Mouse (Mus musculus) liver (tissue): Measurements from ENCODE around the gene Eml1.
A peak's percentile ranks its signal among the peaks of the same experiment; 100 is the strongest.

Source experiments
- DNase-seq: peaks from one replicate; pipeline ENCODE4 v3.0.0-alpha.2; 2020; ENCODE audit warnings: mixed read lengths

The Eml1 gene

DNA sequence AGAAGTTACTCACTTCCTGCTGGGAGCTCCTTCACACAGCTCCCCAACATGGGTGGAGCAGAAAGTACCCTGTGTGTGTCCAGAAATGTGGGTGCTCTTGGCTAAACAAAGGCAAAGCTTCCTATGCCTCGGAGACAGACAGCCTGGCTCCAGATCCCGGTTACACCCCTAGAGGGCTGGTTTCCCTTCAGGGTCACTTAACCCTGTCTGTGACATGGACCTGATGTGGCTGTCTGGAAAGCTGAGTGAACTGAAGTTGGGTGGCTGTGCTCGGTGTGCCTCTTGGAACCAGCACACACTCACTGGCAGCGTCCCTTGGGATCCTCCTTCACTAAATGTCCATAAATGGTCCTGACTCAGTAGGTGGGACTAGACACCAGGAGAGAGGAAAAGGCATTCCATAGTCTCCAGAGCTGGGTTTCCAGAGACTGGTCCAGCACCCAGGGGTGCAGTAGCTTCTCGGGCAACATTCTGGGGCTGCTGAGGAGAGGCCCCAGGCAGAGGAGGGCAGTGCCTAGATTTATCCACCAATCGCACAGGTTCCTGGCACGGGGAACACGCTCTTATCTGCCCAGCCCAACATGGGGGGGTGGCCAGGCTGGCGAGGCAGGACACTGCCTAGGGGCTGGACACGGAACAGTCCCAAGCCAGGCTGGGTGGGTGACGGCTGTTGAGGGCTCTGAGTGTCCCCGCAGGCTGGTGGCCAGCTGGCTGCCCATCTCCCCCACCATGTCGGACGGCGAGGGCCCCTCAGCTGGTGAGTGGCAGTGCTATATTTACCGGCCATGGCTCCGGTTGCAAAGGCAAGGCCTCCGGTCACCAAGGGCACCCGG is at the start of gene Eml1:
TSS of gene Eml1 (plus strand) at position 362 of the 833 bp plus-strand sequence.
- DNase-seq = no peak

DNA sequence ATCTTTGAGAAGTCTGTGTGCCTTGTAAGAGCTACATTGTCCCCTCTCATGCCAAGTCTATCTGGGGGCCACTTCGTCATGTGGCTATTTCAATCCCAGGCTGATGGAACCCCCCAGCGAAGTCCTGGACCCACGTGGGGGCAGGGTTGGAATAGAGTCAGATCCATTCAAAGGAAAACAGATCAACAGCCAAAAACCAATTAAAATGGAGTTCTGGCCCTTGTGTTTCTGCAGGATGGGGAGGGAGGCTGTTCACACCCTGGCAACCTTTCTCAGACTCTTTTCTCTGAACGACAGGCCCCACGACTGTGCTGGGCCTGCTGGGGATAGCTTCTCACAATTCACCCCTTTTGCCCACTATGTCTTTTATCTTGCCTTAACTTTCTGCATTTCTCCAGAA is 44.4 kb upstream of the Eml1 start:
- no peak for DNase-seq

DNA sequence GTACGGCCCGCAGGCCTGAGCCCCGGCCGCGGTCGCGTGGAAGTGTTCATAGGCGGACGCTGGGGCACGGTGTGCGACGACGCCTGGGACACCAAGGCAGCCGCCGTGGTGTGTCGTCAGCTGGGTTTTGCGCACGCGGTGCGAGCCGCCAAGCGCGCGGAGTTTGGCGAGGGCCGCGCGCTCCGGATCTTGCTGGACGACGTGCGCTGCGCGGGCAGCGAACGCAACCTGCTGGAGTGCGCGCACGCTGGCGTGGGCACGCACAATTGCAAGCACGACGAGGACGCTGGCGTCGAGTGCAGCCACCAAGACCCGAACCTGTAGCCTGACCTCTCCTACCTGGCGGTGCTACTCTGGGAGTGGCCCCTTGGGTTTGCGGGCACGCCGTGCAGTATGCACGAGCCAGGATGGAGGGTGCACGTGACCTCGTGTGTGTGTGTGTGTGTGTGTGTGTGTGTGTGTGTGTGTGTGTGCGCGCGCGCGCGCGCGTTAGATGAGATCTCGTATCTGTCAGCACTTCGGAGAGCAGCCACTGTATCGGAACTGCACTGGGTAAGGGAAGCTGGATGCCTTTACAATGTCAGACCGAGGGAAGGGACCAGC is 42.8 kb upstream of the Eml1 start:
- DNase-seq = no peak

DNA sequence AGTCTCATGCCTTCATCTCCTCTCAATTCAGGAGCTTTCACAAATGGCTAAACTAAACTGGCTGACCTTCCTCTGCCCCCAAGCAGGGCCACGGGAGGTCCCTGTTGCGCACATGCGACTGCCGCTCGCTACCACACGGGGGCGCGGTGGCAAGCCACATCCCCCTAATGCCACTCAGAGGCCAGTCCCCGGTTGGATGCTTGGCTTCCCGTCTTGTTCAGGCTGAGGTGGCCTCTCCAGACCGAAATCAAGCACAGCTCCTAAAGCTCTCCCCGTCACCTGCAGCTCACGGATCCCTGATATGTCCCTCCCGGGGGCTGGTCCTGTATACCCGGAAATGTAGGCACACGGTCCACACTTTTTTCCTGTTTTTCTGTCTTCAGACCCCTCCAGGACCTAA is 37.7 kb upstream of the Eml1 start:
- peak; percentile 77 for DNase-seq

DNA sequence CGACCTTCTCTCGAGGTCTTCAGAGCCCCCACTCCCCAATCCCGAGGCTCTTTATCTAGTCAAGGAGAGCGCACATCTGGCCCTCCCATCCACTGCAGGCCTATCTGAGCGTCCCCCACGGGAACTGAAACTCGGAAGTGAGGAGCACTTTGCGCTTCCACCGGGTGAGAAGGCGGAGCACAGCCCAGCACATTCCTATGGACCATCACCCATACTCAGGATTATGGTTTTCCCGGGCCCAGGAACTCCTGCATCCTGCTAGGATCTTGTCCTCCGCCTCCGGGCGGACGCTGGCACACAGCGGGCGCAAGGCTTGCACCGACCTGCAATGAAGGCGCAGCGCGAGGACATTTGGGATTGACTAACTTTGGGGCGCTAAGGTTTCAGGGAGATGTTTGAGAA is 37.3 kb upstream of the Eml1 start:
- DNase-seq = peak; percentile 28

DNA sequence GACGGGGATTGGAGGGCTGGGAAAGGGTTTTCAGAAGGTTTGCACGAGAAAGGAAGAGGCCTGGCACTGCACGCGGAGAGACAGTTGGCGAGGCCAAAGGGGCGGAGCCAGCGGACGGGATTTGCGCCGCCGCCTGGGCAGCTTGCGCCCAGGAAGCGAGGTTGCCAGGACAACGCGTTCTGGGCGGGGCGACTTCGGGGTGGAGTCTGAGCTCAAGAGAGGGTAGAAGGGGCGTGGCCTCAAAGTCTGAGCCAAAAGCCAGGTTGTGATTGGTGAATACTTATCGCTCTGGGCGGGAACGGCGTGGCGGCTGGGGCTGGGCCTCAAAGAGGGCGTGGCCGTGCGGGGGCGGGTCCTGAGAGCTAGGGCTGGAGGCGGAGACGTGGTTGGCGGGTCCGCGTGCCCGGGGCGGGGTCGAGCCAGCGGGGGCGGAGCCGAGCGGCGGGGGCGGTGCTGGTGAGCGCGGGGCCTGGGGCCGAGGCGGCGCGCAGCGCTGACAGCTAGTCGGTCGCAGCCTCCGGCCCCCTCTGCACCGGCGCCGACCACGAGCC is 36.8 kb upstream of the Eml1 start, which contains the start of gene Cyp46a1:
TSS of gene Cyp46a1 (plus strand) at position 487 of the 551 bp plus-strand sequence.
- DNase-seq = peak; percentile 96

DNA sequence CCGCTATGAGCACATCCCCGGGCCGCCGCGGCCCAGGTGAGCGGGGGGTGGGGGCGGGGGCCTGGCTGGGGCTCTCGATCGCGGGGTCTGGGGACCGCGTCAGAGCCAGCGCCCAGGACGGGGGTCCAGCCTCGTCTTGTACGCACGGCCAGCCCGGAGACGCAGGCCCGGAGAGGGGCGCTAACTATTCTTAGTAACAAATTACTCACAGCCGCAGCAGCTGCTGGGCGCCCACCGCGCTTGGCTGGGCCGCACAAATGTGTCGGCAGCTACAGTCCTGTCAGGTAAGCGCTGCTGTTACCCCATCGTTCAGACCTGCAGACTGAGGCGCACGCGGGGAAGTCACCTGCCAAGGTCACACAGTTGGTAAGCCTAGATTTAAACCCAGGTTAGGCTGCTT is 36.2 kb upstream of the Eml1 start:
- DNase-seq = no peak

DNA sequence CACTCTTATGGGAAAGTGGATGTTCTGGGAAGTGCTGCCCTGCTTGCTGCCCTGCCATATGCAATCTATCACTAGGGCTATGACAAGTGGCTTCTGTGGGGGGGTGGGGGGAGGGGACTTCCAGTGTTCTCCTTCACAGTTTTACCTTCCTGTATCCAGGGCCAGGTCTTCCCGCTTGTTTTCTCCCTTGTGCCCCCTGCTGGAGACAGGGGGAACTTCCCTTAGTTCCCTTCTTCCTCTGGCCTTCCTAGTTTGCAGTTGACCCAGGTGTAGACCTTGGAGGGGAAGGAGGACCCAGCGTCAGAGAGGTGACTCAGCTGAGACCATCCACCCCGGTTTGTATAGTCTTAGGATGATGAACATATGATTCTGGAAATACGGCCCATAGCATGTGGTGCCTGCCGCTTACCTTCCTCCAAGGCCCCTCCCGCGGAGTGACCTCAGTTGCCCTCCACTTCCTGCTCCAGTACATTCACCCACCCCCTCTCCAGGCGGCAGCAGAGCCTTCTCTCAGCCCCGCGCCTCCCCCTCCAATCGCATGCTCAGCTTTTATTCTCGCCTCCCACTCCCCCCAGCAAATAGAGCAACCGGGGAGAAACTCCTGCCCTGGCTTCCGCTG is 32.1 kb upstream of the Eml1 start:
- DNase-seq = peak; percentile 50

DNA sequence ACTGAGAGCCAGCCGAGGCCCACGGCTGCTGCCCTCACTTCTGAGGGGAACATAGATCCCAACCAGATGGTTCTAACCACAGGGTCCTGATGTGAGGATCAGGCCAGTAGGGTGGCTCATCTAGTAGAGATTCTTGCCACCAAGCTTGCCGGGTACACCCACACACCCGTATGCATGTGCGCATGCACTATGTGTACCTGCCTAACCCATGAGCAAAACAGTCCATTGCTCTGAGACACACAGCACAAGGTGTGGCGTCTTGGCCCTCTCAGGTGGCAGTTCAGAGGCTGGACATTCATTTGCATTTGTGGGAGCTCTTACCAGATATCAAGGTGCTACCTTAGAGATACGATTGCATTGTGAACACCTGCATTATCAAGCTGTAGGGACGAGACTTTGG is 22.6 kb upstream of the Eml1 start:
- DNase-seq = no peak

DNA sequence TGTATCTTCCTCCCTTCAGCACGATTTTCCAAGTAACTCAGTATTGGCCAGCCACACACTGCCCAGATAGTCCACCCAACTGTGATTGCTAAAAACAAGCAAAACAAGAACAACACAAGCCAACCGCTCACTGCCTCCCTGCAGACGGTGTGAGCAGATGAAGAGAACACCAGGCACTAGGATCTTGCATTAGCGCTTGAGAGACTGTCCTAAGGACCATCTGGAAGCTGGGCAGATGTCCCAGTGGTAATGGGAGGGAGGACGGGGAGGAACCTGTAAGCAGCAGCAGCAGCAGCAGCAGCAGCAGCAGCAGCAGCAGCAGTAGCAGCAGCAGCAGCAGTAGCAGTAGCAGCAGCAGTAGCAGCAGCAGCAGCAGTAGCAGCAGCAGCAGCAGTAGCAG is 21.7 kb upstream of the Eml1 start:
- no peak for DNase-seq

DNA sequence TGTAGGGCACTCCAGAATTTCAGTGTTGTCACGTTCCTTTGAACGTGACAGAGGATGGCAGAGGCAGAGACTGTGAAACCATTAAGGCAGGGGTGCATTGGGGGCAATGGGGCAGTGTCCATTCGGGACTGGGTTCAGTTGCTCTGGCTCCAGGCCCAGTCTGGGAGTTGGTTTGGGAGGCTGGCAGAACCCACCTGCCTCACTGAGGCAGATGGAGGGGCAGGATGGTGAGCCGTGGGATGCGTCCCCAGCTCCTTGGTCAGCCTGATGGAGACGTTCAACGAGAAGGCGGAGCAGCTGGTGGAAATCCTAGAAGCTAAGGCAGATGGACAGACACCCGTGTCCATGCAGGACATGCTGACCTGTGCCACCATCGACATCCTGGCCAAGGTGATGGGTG is 19.8 kb upstream of the Eml1 start:
- no peak for DNase-seq

DNA sequence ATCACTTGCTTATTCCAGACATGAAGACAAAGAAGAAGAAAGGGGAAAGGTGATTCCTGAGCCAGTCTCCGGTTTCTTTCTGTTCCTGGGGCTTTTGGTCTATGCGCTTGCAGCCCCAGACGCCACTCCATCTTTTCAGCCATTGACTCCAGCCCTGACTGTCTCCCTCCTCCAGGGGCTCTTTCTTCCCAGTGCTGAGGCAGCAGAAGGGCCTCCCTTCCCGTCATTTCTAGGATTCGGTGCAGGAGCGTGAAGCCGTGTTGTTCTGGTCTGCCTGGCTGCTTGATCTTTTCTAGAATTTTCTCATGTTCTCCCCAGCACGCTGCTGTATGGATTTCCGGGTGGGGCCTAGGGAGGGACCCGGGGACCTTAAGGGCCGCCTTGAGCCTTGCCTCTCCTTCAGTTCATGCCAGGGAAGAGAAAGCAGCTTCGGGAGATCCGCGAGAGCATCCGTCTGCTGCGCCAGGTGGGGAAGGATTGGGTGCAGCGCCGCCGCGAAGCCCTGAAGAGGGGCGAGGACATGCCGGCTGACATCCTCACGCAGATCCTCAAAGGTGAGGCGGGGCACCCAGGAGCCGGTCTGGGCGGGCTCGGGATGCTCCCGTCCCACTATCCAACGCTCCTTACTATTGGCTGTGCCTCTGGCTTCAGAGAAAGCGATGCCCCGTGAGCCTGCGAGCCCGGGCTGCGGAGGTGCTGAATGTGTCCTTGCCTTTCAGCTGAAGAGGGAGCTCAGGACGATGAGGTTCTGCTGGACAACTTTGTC is 18.2 kb upstream of the Eml1 start:
- DNase-seq = no peak

DNA sequence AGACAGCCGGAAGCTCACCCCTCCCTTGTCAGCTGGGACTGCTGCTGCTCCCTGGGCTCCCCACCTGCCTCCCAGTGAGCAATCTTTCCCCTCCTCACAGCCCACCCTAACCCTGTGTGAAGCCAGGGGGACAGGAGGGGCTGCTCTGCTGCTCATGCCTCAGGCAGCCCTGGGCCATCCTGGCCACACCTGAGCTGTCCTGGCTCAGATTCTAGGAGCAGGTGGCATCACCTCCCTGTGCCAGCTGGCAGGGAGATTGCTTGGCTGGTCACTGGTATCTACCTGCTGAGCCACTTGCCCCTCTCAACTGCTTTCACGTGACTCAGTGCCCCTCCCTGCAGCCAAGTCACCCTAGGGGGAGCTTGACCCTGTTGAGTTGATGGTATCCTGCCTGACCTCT is 16.5 kb upstream of the Eml1 start:
- no peak for DNase-seq

DNA sequence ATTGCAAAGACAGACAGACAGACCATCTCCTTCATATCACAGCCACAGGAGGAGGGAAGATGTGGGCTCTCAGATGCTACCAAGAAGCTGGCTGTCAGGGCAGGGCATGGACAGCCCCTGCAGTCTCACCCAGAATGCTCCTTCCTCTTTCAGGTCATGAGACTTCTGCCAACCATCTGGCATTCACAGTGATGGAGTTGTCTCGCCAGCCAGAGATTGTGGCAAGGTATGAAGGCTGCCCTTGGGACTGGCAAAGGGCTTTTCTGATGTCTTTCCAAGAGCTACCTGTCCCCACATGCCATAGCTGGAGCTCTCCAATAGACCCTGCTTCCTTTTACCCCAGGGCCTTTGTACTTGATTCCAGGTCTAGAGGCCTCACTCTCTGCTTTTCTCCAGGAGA is 15.5 kb upstream of the Eml1 start:
- no peak for DNase-seq

DNA sequence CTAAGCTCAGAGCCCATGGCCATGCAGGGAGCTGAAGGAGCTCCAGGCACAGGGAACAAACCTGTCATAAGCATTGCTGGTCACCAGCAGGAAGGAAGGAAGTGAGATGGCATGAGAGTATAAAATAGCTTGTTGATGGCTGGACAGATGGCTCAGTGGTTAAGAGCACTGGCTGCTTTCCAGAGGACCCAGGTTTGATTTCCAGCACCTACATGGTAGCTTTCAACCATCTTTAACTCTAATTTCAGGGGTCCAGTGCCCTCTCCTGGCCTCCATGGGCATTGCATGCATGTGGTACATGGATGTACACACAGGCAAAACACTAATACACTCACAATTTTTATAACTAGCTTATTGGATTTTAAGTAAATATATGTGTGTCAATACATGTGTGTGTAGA is 14.8 kb upstream of the Eml1 start:
- DNase-seq = no peak

DNA sequence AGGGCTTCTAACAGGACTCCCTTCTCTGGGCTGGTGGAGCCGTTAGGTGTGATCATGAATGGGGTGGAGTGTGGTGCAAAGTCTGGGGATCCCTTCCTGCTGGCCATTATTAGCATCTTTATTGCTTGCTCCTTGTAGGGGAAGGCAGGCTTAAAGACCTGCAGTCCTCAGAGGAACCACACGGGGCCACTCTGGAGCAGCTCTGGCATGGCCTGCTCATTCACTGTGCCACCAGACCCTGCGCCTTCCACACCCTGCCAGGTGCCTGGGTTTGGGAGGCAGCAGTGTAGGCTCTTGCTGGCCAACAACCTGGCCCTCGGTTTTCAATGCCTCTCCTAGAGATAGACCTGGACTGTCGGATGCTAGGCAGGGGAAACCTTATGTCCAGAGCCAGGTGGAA is 7.0 kb upstream of the Eml1 start:
- peak; percentile 64 for DNase-seq

DNA sequence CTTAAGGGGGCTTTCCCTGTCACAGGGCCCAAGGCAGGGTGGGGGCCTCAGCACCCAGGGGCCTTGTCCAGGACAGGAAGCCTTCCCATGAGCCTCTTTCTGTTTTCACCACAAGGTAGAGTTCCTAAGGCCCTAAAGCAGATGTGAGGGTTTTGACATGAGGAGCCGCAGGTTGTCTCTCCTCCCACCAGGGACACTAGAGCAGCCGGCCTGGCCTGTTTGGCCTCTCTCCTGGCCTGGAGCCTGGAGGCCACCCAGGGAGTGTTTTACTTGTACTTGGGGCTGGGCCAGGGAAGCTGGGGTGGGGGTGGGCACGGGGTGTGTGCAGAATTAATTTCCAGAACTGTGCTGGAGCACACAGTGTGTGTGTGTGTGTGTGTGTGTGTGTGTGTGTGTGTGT is 5.4 kb upstream of the Eml1 start:
- DNase-seq = peak; percentile 24

DNA sequence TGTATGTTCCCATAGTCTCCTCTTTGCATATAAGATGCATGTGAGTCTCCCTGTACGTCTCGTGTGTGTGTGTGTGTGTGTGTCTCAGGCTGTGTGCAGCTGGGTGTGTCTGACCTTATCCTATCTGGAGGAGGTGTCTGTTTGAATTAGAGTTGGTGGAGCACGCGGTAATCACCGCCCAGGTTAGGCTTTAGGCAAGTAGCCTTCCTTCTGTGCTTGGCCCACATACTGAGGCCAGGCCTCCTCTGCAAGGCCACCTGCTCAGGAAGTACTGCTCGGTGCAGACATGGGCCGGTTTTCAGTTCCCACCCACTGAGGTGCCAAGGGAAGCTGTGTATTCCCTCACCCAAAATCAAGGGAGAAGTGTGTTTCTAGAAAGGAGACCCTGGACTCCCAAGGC is 4.9 kb upstream of the Eml1 start:
- DNase-seq = no peak

DNA sequence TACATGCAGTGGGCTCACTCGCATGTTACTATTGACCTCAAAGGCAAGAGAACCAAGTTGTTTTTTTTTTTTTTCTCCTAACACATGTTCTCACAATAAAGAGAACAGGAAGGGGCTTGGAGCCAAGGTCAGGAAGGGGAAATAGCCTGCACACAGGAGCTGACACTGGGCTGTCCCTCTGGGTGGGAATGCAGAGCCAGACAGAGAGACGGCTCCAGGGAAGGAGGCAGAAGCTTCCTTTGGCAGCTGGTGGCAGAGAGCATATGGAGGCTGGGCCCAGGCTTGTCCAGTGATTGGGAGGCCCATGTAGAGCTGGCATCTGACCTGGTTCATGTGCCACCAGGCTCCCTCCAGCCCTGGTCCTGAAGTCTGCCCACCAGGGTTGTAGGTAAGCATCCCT is 2.8 kb upstream of the Eml1 start:
- DNase-seq = no peak

DNA sequence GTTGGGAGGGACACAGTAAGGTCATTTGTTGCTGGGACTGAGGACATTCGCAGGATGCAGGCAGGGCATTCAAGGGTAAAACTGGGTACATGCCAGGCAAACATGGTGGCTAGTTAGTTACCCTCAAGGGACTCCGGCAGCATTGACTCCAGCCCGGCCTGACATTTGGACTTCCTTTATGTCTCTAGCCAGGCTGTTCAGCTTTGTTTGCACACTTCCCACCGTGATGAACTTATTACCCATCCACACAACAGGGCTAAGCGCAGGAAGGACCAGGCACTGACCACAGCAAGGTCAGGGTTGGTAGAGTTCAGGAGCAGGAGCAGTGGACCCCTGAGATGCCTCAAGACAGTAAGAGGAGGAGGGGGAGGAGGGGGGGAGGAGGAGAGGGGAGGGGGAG is 1.8 kb upstream of the Eml1 start:
- DNase-seq = no peak

DNA sequence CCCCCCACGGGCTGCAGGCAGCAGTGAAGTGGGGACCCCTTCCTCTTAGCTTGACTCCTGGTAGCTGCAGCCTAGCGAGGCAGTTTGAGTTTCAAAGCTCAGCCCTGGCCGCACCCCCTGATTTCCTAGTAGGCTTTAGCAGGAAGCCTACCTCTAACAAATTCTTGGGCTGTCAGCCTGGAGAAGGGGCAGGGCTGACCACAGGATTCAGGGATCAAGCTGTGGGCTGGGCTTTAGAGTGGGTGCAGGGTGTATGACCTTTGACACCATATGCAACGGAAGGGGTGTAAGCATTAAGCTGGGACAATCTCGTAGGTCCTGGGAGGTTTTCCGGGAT is 640 bp downstream of the Eml1 start:
- no peak for DNase-seq

DNA sequence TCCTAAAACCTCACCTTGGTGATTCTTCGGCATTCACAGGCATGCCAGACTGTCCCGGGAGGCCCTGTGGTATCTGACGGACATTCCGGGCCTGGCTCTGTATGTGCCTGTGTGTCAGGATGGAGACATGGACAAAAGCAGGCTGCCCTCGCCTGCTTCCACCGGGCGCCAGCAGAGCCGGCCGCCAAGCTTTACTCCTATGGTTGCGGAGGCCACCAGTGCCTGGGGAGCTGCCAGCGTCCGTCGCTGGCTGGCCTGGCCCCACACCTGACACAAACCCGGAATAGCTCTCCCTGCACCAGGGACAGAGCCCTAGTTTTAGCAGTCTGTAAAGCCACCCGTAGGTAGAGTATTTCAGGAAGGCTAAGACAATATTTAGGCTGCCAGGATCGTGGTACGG is 1.5 kb downstream of the Eml1 start:
- DNase-seq = no peak

DNA sequence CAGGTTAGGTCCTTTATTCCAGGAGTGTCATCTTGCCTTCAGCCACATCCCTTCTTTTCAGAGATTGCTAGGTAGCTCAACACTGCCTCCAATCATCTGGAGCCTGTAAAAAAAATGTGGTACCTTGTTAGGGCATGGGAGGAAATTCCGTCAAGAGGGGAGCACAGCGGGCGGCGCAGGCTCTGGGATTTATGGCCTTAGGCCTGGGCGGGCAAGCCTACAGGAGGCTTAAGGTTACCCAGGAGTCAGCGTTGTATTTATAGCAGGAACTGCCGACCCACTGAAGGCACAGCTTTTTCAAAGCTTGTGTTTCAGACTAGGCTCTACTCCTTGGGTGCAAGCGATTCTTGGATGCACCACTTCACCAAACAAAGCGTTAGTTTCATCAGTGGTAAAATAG is 2.9 kb downstream of the Eml1 start:
- no peak for DNase-seq
